Mouse (Mus musculus) intestine, embryonic 14.5 days (tissue): Measurements from ENCODE around the gene Cyp2d10. TPM values are rescaled to one million over a fixed set of nuclear protein-coding genes. Genes with fewer than 3 reads are reported as not detected.
"Not testable (repeated sequence)": the region's sequence is repeated elsewhere in the genome, so short reads cannot be mapped to it uniquely, and the experiment has no call there.

Source experiments
- ATAC-seq: fragments of 200-750 bp; cut with Nextera tagmentation; replicated peaks from 2 replicates; pipeline ENCODE4 v1.8.0; 2017; ENCODE audit warnings: low read depth, moderate number of reproducible peaks, moderate TSS enrichment, moderate library complexity; ENCODE audit not compliant: low FRiP score, low TSS enrichment
- DNase-seq: peaks from one replicate; pipeline ENCODE4 v3.0.0-alpha.2; 2018; ENCODE audit warnings: low spot score
- H3K27ac ChIP-seq: fragments of 300-500 bp; sonication (generic); 2 replicates; pipeline ENCODE4 v1.5.1; 2014; ENCODE audit warnings: low read depth, mild to moderate bottlenecking, control low read depth
- H3K27me3 ChIP-seq: fragments of 300-500 bp; sonication (generic); replicated peaks from 2 replicates; pipeline ENCODE4 v1.6.1; 2014; ENCODE audit warnings: low read length, control low read depth; ENCODE audit not compliant: control insufficient read depth, insufficient read depth
- H3K36me3 ChIP-seq: fragments of 300-500 bp; sonication (generic); 2 replicates; pipeline ENCODE4 v1.6.1; 2014; ENCODE audit warnings: low read length, control low read depth; ENCODE audit not compliant: control insufficient read depth, insufficient read depth
- H3K4me1 ChIP-seq: fragments of 300-500 bp; sonication (generic); replicated peaks from 2 replicates; pipeline ENCODE4 v1.6.1; 2014; ENCODE audit warnings: low read length, control low read depth, mixed read lengths; ENCODE audit not compliant: control insufficient read depth, insufficient read depth
- H3K4me2 ChIP-seq: fragments of 300-500 bp; sonication (generic); 2 replicates; pipeline ENCODE4 v1.6.1; 2014; ENCODE audit warnings: low read length
- H3K4me3 ChIP-seq: fragments of 300-500 bp; sonication (generic); 2 replicates; pipeline ENCODE4 v1.5.1; 2014; ENCODE audit warnings: low read depth, low read length, control low read depth, mixed read lengths
- H3K9ac ChIP-seq: fragments of 300-500 bp; sonication (generic); 2 replicates; pipeline ENCODE4 v1.6.1; 2014; ENCODE audit warnings: mild to moderate bottlenecking, low read length
- H3K9me3 ChIP-seq: fragments of 300-500 bp; sonication (generic); 2 replicates; pipeline ENCODE4 v1.6.1; 2016; ENCODE audit warnings: low read length, control low read depth; ENCODE audit not compliant: control insufficient read depth
- WGBS: fragments of 180-500 bp; shearing (Covaris S2); extraction: QIAGEN DNeasy Blood & Tissue Kit; methylation state at CpG from one replicate; pipeline ENCODE4 v1.1.7; 2014; 5-methylcytosine and 5-hydroxymethylcytosine counted together
- polyA plus RNA-seq: library from polyadenylated mRNA; unstranded; fragments of >200 nt; fragmentation: Nextera tagmentation; extraction: Ambion mirVana; gene quantifications from 2 replicates; pipeline ENCODE4 v1.2.1, GENCODE M21; 2014

Gene Cyp2d10
- polyA plus RNA-seq, 1 experiment from 2014 or later, result not detected

- H3K4me1 ChIP-seq, result no peaks in the 10 kb centered on the region
- H3K4me2 ChIP-seq, result no peak overlapping the region
- no peak overlapping the region for H3K27ac ChIP-seq
- DNase-seq (no peak), ATAC-seq (no peak)
- no peaks in the 10 kb centered on the region for H3K9me3 ChIP-seq
- H3K9ac ChIP-seq, result no peak overlapping the region
- no peaks in the 10 kb centered on the region for H3K36me3 ChIP-seq
- WGBS, result 90% methylated on average over 3 of the region's 3 CpGs
- H3K27me3 ChIP-seq, result no peaks in the 10 kb centered on the region
- H3K4me3 ChIP-seq, result no peak overlapping the region
Measured at GRCm38 (mm10) chr15:82404163-82404562, 2.8 kb downstream of the Cyp2d10 start.

DNA sequence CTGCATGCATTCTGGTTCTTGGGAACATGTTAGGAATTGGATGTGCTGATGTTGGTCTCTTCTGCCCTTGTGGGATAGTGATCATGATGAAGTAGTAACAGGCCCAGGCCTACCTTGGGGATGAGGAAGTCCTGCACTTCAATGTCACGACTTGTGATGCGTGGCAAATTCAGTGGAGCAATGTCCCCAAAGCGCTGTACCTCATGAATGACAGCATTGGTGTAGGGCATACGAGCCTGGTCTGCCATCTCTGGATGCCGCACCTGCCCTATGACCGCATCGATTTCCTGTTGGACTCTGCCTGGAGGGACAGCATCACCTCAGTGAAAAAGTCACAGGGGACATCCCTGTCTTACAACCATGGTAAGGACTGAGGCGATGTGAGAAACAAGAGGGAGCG, 3.4 kb downstream of the Cyp2d10 start:
- H3K4me3 ChIP-seq, result no peak overlapping the region
- ATAC-seq, result no peak
- WGBS, result 93% methylated on average over 9 of the region's 9 CpGs

DNA sequence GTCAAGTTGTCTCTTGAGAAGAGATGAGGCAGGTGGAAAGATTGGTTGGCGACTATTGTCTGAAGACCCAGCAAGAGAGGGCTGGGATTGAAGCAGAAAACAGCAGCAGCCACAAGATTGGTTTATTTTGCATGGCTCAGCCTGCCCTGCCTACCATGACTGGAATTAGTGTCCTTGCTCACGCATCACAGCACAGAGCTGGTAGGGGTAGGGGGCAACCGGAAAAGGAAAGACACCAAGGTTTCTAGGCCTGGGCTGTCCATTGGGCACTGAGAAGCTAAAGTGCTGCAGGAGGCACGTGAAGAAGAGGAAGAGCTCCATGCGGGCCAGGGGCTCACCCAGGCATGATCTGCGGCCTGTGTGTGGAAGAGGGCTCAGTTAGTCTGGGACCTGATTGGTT, 4.3 kb downstream of the Cyp2d10 start:
- DNase-seq (no peak), ATAC-seq (no peak)
- Histone ChIP-seq H3K36me3 (no peaks in the 10 kb centered on the region), H3K9ac (no peak overlapping the region), H3K4me2 (no peak overlapping the region), H3K4me1 (no peaks in the 10 kb centered on the region), H3K27me3 (no peaks in the 10 kb centered on the region), H3K27ac (no peak overlapping the region), H3K9me3 (no peaks in the 10 kb centered on the region), H3K4me3 (no peak overlapping the region)
- 84% methylated on average over 6 of the region's 6 CpGs for WGBS

More for the DNA sequence above, 3.4 kb downstream of the Cyp2d10 start:
- H3K4me2 ChIP-seq, result no peak overlapping the region
- no peaks in the 10 kb centered on the region for H3K9me3 ChIP-seq
- no peaks in the 10 kb centered on the region for H3K27me3 ChIP-seq
- no peaks in the 10 kb centered on the region for H3K36me3 ChIP-seq
- DNase-seq, result no peak
- H3K27ac ChIP-seq, result no peak overlapping the region
- H3K4me1 ChIP-seq, result no peaks in the 10 kb centered on the region
- no peak overlapping the region for H3K9ac ChIP-seq

GRCm38 (mm10) chr15:82402106-82402505, 4.9 kb downstream of the Cyp2d10 start:
- Histone ChIP-seq H3K36me3 (no peaks in the 10 kb centered on the region), H3K9me3 (no peaks in the 10 kb centered on the region), H3K4me1 (no peaks in the 10 kb centered on the region), H3K4me3 (no peak overlapping the region), H3K27me3 (no peaks in the 10 kb centered on the region), H3K27ac (no peak overlapping the region), H3K4me2 (no peak overlapping the region), H3K9ac (no peak overlapping the region)
- DNase-seq (no peak), ATAC-seq (no peak)

- no peak for DNase-seq
- WGBS, result 62% methylated on average over 2 of the region's 2 CpGs
Measured at GRCm38 (mm10) chr15:82401516-82401915, 5.5 kb downstream of the Cyp2d10 start.

GRCm38 (mm10) chr15:82395955-82396354, 11.0 kb downstream of the Cyp2d10 start:
- not testable (repeated sequence) for H3K4me2 ChIP-seq, DNase-seq, ATAC-seq, H3K9me3 ChIP-seq, H3K4me1 ChIP-seq, H3K27me3 ChIP-seq, H3K36me3 ChIP-seq, H3K27ac ChIP-seq, H3K9ac ChIP-seq, H3K4me3 ChIP-seq
- WGBS, result 72% methylated on average over 3 of the region's 3 CpGs

More at GRCm38 (mm10) chr15:82401516-82401915, 5.5 kb downstream of the Cyp2d10 start:
- H3K27me3 ChIP-seq, result no peaks in the 10 kb centered on the region
- H3K9ac ChIP-seq, result no peak overlapping the region
- ATAC-seq, result no peak
- no peaks in the 10 kb centered on the region for H3K9me3 ChIP-seq
- no peak overlapping the region for H3K4me2 ChIP-seq
- H3K27ac ChIP-seq, result no peak overlapping the region
- H3K4me1 ChIP-seq, result no peaks in the 10 kb centered on the region
- H3K4me3 ChIP-seq, result no peak overlapping the region
- H3K36me3 ChIP-seq, result no peaks in the 10 kb centered on the region

- not testable (repeated sequence) for ATAC-seq
Measured at GRCm38 (mm10) chr15:82393922-82394321, 13.1 kb downstream of the Cyp2d10 start, which contains the start of gene Cyp2d11. TSS of gene Cyp2d11 (minus strand) at chr15:82394022.

DNA sequence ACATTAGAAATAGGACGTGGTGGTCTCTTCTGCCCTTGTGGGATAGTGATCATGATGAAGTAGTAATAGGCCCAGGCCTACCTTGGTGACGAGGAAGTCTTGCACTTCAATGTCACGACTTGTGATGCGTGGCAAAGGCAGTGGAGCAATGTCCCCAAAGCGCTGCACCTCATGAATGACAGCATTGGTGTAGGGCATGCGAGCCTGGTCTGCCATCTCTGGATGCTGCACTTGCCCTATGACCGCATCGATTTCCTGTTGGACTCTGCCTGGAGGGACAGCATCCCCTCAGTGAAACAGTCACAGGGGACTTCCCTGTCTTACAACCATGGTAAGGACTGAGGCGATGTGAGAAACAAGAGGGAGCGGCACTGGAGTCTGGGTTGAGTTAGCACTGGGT, 17.1 kb downstream of the Cyp2d10 start:
- H3K27me3 ChIP-seq, H3K27ac ChIP-seq, H3K9me3 ChIP-seq, H3K36me3 ChIP-seq, DNase-seq, H3K4me3 ChIP-seq, H3K4me1 ChIP-seq, ATAC-seq, H3K4me2 ChIP-seq, H3K9ac ChIP-seq: not testable (repeated sequence)
- WGBS, result 90% methylated on average over 9 of the region's 10 CpGs

More at GRCm38 (mm10) chr15:82393922-82394321, 13.1 kb downstream of the Cyp2d10 start, which contains the start of gene Cyp2d11:
- DNase-seq, H3K27ac ChIP-seq, H3K4me3 ChIP-seq, H3K4me2 ChIP-seq, H3K27me3 ChIP-seq, H3K9ac ChIP-seq, H3K4me1 ChIP-seq, H3K9me3 ChIP-seq, H3K36me3 ChIP-seq: not testable (repeated sequence)
- WGBS, result 81% methylated on average over 2 of the region's 2 CpGs

GRCm38 (mm10) chr15:82385729-82386128, 21.3 kb downstream of the Cyp2d10 start:
- H3K9me3 ChIP-seq, result no peaks in the 10 kb centered on the region
- no peak overlapping the region for H3K27ac ChIP-seq
- 0 out of 2 replicates have a peak, but pooled peaks cover 3% of the 10 kb centered on the region for H3K4me1 ChIP-seq
- DNase-seq, result no peak
- H3K4me2 ChIP-seq, result no peak overlapping the region
- no peak for ATAC-seq
- H3K4me3 ChIP-seq, result no peak overlapping the region
- WGBS, result 84% methylated on average over 2 of the region's 2 CpGs
- no peaks in the 10 kb centered on the region for H3K27me3 ChIP-seq
- no peak overlapping the region for H3K9ac ChIP-seq
- no peaks in the 10 kb centered on the region for H3K36me3 ChIP-seq
